Comparison of ENCODE assay signal across 8 mouse cellular contexts in genomic region chr1:68047139-68047538, GRCm38 (mm10).
DNase-seq lines count a peak whose midpoint lies in the region; ATAC-seq and TF ChIP-seq lines count a peak whose summit lies in the region.

No protein-coding gene starts in this region.

- DNase-seq in heart, adult 2 months: no peak
- peak; percentile 75 for DNase-seq in embryo, embryonic 10 days (ENCODE audit: low spot score)
- no peak for DNase-seq in hindbrain, embryonic 14.5 days (ENCODE audit: low spot score)
- DNase-seq in frontal cortex, postnatal 25 days (ENCODE audit: low spot score in 2 of 2): no peak
- DNase-seq in left cerebral cortex, adult 8-10 months (ENCODE audit: low spot score in 2 of 2): no peak
- DNase-seq in layer of hippocampus, adult 9-10 months (ENCODE audit: low spot score): no peak

- peak overlapping the region; percentile 41 for H3K4me2 ChIP-seq in heart, embryonic 11.5 days
- H3K4me2 ChIP-seq in hindbrain, embryonic 14.5 days (replicated peaks): peak overlapping the region; percentile 53
- H3K4me2 ChIP-seq in midbrain, embryonic 15.5 days: peak overlapping the region; percentile 48

- TF ChIP-seq EP300 in heart, adult 2 months (IDR thresholded peaks at IDR 0.05; ENCODE audit: insufficient read depth, low read depth, low read length): no peak

- H3K9ac ChIP-seq in heart, embryonic 11.5 days (ENCODE audit: low read depth, low read length): no peak overlapping the region
- no peak overlapping the region for H3K9ac ChIP-seq in heart, adult 2 months (ENCODE audit: low read depth, low read length)
- H3K9ac ChIP-seq in hindbrain, embryonic 14.5 days: peak overlapping the region; percentile 31; the same call in 1 of the 2 replicates
- no peak overlapping the region for H3K9ac ChIP-seq in midbrain, embryonic 15.5 days

- WGBS in heart, embryonic 11.5 days (ENCODE audit: insufficient replicate concordance): 16% methylated on average over 5 of the region's 5 CpGs
- 28% methylated on average over 5 of the region's 5 CpGs for WGBS in heart, adult 2 months
- WGBS in hindbrain, embryonic 14.5 days: 2% methylated on average over 5 of the region's 5 CpGs
- WGBS in midbrain, embryonic 15.5 days: 5% methylated on average over 5 of the region's 5 CpGs

- H3K4me1 ChIP-seq in heart, embryonic 11.5 days (ENCODE audit: control insufficient read depth, insufficient read depth, low read length): no peaks in the 10 kb centered on the region
- no peaks in the 10 kb centered on the region for H3K4me1 ChIP-seq in heart, adult 2 months (ENCODE audit: control insufficient read depth, insufficient read depth, low read length)
- H3K4me1 ChIP-seq in hindbrain, embryonic 14.5 days (replicated peaks; ENCODE audit: control insufficient read depth, insufficient read depth, low read length): peaks cover 9% of the 10 kb centered on the region; the same call in 1 of the 2 replicates
- H3K4me1 ChIP-seq in midbrain, embryonic 15.5 days: peaks cover 11% of the 10 kb centered on the region

- ATAC-seq in heart, embryonic 11.5 days (replicated peaks; ENCODE audit: insufficient number of reproducible peaks, low FRiP score, low TSS enrichment): no peak
- ATAC-seq in hindbrain, embryonic 14.5 days (ENCODE audit: low FRiP score): peak; percentile 72
- ATAC-seq in midbrain, embryonic 15.5 days (replicated peaks): peak; percentile 86

- intact Hi-C loops in heart, adult 2 months (cut with DNase I): no loop called here

- no peaks in the 10 kb centered on the region for H3K27me3 ChIP-seq in heart, embryonic 11.5 days (ENCODE audit: control insufficient read depth, insufficient read depth, low read length)
- H3K27me3 ChIP-seq in heart, adult 2 months (ENCODE audit: control insufficient read depth, insufficient read depth, low read length): no peaks in the 10 kb centered on the region
- no peaks in the 10 kb centered on the region for H3K27me3 ChIP-seq in hindbrain, embryonic 14.5 days (ENCODE audit: control insufficient read depth, insufficient read depth, low read length)
- no peaks in the 10 kb centered on the region for H3K27me3 ChIP-seq in midbrain, embryonic 15.5 days (replicated peaks)

- no peak overlapping the region for H3K27ac ChIP-seq in heart, embryonic 11.5 days (ENCODE audit: low read depth, low read length)
- H3K27ac ChIP-seq in heart, adult 2 months: no peak overlapping the region
- peak overlapping the region; percentile 63 for H3K27ac ChIP-seq in hindbrain, embryonic 14.5 days
- peak overlapping the region; percentile 48 for H3K27ac ChIP-seq in midbrain, embryonic 15.5 days

- no peaks in the 10 kb centered on the region for H3K79me2 ChIP-seq in heart, adult 2 months (replicated peaks; ENCODE audit: control insufficient read depth, insufficient read depth, low read length)

- no peak for TF ChIP-seq CTCF in heart, adult 2 months (IDR thresholded peaks at IDR 0.05)

- H3K4me3 ChIP-seq in heart, embryonic 11.5 days (ENCODE audit: low read depth, low read length): peak overlapping the region; percentile 23; the same call in 1 of the 2 replicates
- no peak overlapping the region for H3K4me3 ChIP-seq in heart, adult 2 months
- peak overlapping the region; percentile 33 for H3K4me3 ChIP-seq in hindbrain, embryonic 14.5 days (replicated peaks; ENCODE audit: low read length)
- peak overlapping the region; percentile 32 for H3K4me3 ChIP-seq in midbrain, embryonic 15.5 days

- H3K36me3 ChIP-seq in heart, embryonic 11.5 days (ENCODE audit: control insufficient read depth, insufficient read depth, low read length): no peaks in the 10 kb centered on the region
- no peaks in the 10 kb centered on the region for H3K36me3 ChIP-seq in heart, adult 2 months (ENCODE audit: control insufficient read depth, insufficient read depth, low read length)
- H3K36me3 ChIP-seq in hindbrain, embryonic 14.5 days (replicated peaks; ENCODE audit: control insufficient read depth, insufficient read depth): 0 out of 2 replicates have a peak, but pooled peaks cover 1% of the 10 kb centered on the region
- no peaks in the 10 kb centered on the region for H3K36me3 ChIP-seq in midbrain, embryonic 15.5 days (replicated peaks)

- TF ChIP-seq POLR2A in heart, adult 2 months (IDR thresholded peaks at IDR 0.05; ENCODE audit: insufficient read depth, low read depth, low read length): no peak

- no peaks in the 10 kb centered on the region for H3K9me3 ChIP-seq in heart, embryonic 11.5 days (replicated peaks; ENCODE audit: control insufficient read depth, low read length)
- no peaks in the 10 kb centered on the region for H3K9me3 ChIP-seq in hindbrain, embryonic 14.5 days (ENCODE audit: control insufficient read depth, low read length)
- no peaks in the 10 kb centered on the region for H3K9me3 ChIP-seq in midbrain, embryonic 15.5 days

Comparison
In these comparisons a context has a peak if more than half of its experiments do, and no peak if none do; other contexts are left out.
1. H3K27ac ChIP-seq: peak in hindbrain, embryonic 14.5 days (single experiment) and midbrain, embryonic 15.5 days (single experiment); none in heart, embryonic 11.5 days (single experiment) and heart, adult 2 months (single experiment).
2. Peak in every context shown above with its lines, with median percentiles within 50 percentile points of each other: H3K4me2 ChIP-seq.